ENCODE assay signal across 20 mouse cellular contexts in genomic region chr6:12993772-12994171, GRCm38 (mm10).
"Had no signal": no experiment of that assay in that cellular context is flagged by ENCODE, and none has a peak within 500 bp of the region (broad histone marks: within the 10 kb centered on the region; RNA-seq: fewer than 3 reads in every experiment).

No protein-coding gene starts in this region.

- H3K9me3 ChIP-seq: midbrain, embryonic 13.5 days; neural tube, embryonic 13.5 days; neural tube, embryonic 15.5 days; stomach, embryonic 15.5 days had no signal

- DNase-seq: lung, adult 18-20 months; lung, embryonic 14.5 days; lung, postnatal 14 days; lung, postnatal 36 days; retina, postnatal 1 day; right cerebral cortex, adult 18-20 months; right cerebral cortex, postnatal 14 days; thymus, adult 2 months; thymus, postnatal 25 days; thymus, postnatal 4 days had no signal

- H3K36me3 ChIP-seq: midbrain, embryonic 13.5 days; neural tube, embryonic 13.5 days; neural tube, embryonic 15.5 days; stomach, embryonic 15.5 days had no signal

- H3K27ac ChIP-seq: macrophage; midbrain, embryonic 13.5 days; neural tube, embryonic 13.5 days; neural tube, embryonic 15.5 days; stomach, embryonic 15.5 days; stomach, postnatal 0 days had no signal

- H3K4me1 ChIP-seq: megakaryocyte, embryonic 14.5 days; midbrain, embryonic 13.5 days; neural tube, embryonic 13.5 days; neural tube, embryonic 15.5 days; stomach, embryonic 15.5 days had no signal

- ATAC-seq: midbrain, embryonic 13.5 days; midbrain, embryonic 16.5 days had no signal

- H3K27me3 ChIP-seq: megakaryocyte, embryonic 14.5 days; midbrain, embryonic 13.5 days; neural tube, embryonic 13.5 days; neural tube, embryonic 15.5 days; stomach, embryonic 15.5 days had no signal

- H3K4me2 ChIP-seq: lung, embryonic 14.5 days; midbrain, embryonic 11.5 days; midbrain, embryonic 13.5 days; neural tube, embryonic 13.5 days; neural tube, embryonic 15.5 days; stomach, embryonic 15.5 days had no signal

- H3K9ac ChIP-seq: lung, embryonic 14.5 days; midbrain, embryonic 13.5 days; neural tube, embryonic 13.5 days; neural tube, embryonic 15.5 days; stomach, embryonic 15.5 days had no signal

- H3K4me3 ChIP-seq: megakaryocyte, embryonic 14.5 days; midbrain, embryonic 13.5 days; myocyte; neural tube, embryonic 13.5 days; neural tube, embryonic 15.5 days; stomach, embryonic 15.5 days had no signal
